Mouse (Mus musculus): Measurements from ENCODE around the gene Ddost. TPM values are rescaled to one million over a fixed set of nuclear protein-coding genes. Genes with fewer than 3 reads are reported as not detected.

Gene Ddost
- polyA plus RNA-seq, 1 experiment from 2014 or later: 217 TPM

DNA sequence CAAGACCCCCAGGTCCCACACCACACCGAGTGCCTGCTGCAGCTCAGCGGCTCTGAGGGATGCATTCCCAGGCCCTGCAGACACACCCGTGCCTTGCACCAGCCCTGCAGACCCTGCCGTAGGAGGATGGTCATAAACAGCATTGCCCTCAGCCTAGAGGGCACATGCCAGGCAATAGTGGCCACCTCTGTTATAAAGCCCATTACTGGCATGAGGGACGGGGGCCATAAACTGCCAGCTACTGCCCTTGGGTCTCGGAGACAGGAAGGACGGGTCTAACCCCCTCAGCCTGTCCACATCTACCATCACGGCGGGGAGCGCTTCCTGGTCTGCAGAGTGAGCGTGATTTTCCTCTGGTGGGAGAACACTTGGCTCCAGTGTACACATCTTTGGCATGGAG is 8.5 kb downstream of the Ddost start:
- no peak overlapping the region for H3K9ac ChIP-seq (replicated peaks)
- H3K4me1 ChIP-seq: peaks cover under 1% of the 10 kb centered on the region; the same call in 1 of the 2 replicates
- no peaks in the 10 kb centered on the region for H3K27me3 ChIP-seq (replicated peaks)
- no peak overlapping the region for H3K27ac ChIP-seq (replicated peaks)
- no peak overlapping the region for H3K4me2 ChIP-seq
- no peaks in the 10 kb centered on the region for H3K9me3 ChIP-seq (replicated peaks)
- ATAC-seq (ENCODE audit: low FRiP score): no peak
- WGBS: 85% methylated on average over 11 of the region's 11 CpGs
- H3K4me3 ChIP-seq (replicated peaks): no peak overlapping the region
- peaks cover 91% of the 10 kb centered on the region for H3K36me3 ChIP-seq

DNA sequence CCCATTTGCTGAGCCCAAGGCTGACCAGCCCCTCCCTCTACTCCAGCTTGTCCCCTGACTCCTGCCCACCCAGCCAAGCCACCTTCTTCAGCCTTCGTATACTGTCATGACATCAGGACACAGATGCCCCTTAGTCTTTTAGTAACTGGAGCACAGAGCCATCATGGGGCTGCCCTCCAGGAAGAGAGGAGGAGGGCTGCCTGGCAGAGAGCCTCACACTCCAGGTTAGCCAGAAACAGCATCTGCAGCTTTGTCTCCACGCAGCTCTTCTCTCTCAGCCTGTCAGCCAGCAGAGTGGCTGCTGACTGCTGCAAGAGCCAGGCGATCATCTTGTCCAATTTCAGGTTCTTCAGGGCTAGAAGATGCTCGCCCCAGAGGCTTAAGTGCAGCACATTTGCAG is 9.3 kb downstream of the Ddost start:
- Histone ChIP-seq H3K27me3 (replicated peaks) (no peaks in the 10 kb centered on the region), H3K27ac (replicated peaks) (no peak overlapping the region), H3K36me3 (peaks cover 84% of the 10 kb centered on the region), H3K4me3 (replicated peaks) (no peak overlapping the region), H3K4me2 (no peak overlapping the region), H3K9me3 (replicated peaks) (no peaks in the 10 kb centered on the region), H3K4me1 (peaks cover 4% of the 10 kb centered on the region), H3K9ac (replicated peaks) (no peak overlapping the region)
- WGBS: 96% methylated on average over 4 of the region's 4 CpGs
- no peak for ATAC-seq (ENCODE audit: low FRiP score)

DNA sequence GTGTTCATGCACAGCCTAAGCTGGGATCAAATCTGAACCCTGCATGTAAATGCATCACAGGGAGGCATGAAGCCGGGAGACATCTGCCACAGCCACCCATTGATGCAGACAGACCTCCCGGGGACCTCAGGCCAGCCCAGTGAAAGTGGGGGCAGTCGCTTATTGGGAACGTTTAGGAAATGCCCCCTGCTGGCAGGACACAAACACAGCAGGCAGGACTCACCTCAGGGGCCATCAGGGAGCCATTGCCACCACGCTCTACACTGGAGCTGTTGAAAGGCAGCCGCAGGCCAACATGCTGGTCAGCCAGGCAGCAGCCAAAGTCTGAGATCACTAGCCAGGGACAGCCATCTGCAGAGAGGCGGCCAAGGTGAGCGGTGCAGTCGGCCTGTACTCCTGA is 11.3 kb downstream of the Ddost start:
- Histone ChIP-seq H3K9me3 (replicated peaks) (no peaks in the 10 kb centered on the region), H3K4me1 (peaks cover 4% of the 10 kb centered on the region), H3K36me3 (peaks cover 80% of the 10 kb centered on the region), H3K4me3 (replicated peaks) (no peak overlapping the region), H3K9ac (replicated peaks) (no peak overlapping the region), H3K27ac (replicated peaks) (no peak overlapping the region), H3K4me2 (no peak overlapping the region), H3K27me3 (replicated peaks) (no peaks in the 10 kb centered on the region)
- ATAC-seq (ENCODE audit: low FRiP score): no peak
- 65% methylated on average over 9 of the region's 9 CpGs for WGBS

DNA sequence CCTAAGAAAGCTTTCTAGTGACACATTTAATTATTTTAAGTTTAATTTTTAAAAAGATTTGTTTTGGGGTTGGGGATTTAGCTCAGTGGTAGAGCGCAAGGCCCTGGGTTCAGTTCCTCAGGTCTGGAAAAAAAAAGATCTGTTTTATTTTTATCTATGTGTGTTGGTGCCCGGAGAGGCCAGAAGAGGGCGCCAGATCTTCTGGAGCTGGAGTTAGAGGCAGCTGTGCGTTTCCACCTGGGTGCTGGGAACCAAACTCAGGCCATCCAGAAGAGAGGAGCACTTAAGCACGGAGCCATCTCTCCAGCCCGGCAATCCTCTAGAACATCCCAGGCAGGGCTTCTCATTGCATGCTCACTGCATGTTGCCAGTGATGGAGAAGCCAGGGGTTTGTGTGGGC is 11.8 kb downstream of the Ddost start:
- Histone ChIP-seq H3K9me3 (replicated peaks) (no peaks in the 10 kb centered on the region), H3K4me1 (peaks cover 4% of the 10 kb centered on the region), H3K9ac (replicated peaks) (no peak overlapping the region), H3K27ac (replicated peaks) (no peak overlapping the region), H3K27me3 (replicated peaks) (no peaks in the 10 kb centered on the region), H3K36me3 (peaks cover 74% of the 10 kb centered on the region), H3K4me2 (no peak overlapping the region), H3K4me3 (replicated peaks) (no peak overlapping the region)
- ATAC-seq (ENCODE audit: low FRiP score): no peak
- WGBS: 86% methylated on average over 6 of the region's 6 CpGs

DNA sequence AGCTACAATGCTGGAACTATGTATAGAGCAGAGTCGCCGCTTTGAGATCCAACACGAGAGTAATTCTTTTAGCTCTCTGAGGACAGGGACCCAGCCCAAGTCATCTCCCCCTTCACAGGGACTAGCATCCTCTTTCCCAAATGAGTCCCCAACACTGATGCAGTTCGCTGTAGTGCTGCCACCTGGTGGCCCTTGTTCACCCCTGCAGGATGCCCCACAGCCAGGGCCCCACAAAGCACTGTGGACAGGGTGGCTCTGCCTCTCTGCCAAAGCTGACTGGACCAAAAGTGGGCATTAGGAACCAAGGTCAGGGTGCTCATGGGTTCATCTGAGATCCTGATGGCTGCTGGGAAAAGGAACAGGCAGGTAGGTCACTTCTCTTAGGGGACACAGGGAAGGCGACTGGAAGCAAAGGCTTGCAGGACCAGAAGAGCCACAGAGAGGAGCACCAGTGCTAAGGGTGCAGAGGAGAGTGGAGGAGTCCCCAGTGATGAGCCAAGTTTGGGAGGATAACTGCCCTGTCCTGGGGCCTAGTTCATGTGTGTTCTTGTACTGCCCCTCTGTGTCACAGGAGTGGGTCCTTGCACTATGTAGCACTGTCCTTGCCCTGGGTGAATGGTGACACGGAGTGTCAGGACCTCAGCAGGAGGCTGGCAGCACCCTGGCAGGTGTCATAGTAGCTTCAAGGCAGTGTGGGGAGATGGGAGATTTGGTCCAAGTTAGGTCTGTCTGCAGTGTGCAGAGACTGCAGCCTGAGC is 14.2 kb downstream of the Ddost start:
- peaks cover 51% of the 10 kb centered on the region for H3K36me3 ChIP-seq
- WGBS: 59% methylated on average over 6 of the region's 6 CpGs
- no peak overlapping the region for H3K4me2 ChIP-seq
- peaks cover 16% of the 10 kb centered on the region for H3K4me1 ChIP-seq
- H3K9me3 ChIP-seq (replicated peaks): no peaks in the 10 kb centered on the region
- peak; percentile 25; the same call in 1 of the 2 replicates for ATAC-seq (ENCODE audit: low FRiP score)
- no peak overlapping the region for H3K9ac ChIP-seq (replicated peaks)
- H3K27me3 ChIP-seq (replicated peaks): no peaks in the 10 kb centered on the region
- H3K4me3 ChIP-seq (replicated peaks): no peak overlapping the region
- no peak overlapping the region for H3K27ac ChIP-seq (replicated peaks)

DNA sequence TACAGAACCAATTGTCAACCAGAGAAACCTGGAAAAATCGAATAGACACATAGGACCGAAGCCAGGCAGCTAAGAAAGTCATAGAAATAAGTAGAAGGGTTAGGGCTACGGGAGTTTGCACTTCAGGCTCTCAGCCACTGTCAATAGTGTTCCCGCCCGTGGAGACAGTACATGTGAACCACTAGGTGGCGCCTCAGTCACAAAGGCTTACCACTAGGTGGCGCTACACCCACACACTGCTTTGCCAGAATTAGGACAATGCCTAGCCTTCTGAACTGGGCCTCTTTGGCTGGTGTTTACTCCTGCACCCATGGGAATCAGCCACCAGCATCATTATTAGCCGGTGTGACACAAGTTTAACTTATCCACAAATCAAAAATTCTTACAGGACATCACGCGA is 15.0 kb downstream of the Ddost start:
- no peak overlapping the region for H3K27ac ChIP-seq (replicated peaks)
- peaks cover 43% of the 10 kb centered on the region for H3K36me3 ChIP-seq
- H3K27me3 ChIP-seq (replicated peaks): no peaks in the 10 kb centered on the region
- H3K4me3 ChIP-seq (replicated peaks): no peak overlapping the region
- no peaks in the 10 kb centered on the region for H3K9me3 ChIP-seq (replicated peaks)
- no peak overlapping the region for H3K4me2 ChIP-seq
- ATAC-seq (ENCODE audit: low FRiP score): no peak
- H3K4me1 ChIP-seq: peaks cover 24% of the 10 kb centered on the region
- H3K9ac ChIP-seq (replicated peaks): no peak overlapping the region
- WGBS: 35% methylated on average over 10 of the region's 10 CpGs

DNA sequence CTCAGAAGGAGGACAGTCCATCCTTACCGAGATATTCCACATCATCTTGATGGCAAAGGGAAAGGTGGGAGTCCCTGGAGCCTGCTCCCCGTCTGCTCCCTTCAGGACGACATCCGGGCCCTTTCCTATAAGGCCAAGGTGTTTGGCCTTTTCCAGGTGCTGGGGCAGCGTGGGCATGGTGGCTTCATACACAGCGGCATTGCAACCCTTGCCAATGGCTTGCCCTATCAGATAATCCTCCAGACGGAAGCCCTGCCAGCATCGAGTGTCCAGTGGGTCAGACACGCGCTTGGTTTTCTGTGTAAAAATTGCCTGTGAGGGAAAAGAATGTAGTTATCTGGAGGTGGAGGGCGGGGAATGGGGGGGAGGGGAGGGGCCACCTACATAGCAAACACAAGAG is 16.2 kb downstream of the Ddost start:
- no peak overlapping the region for H3K9ac ChIP-seq (replicated peaks)
- peaks cover 33% of the 10 kb centered on the region for H3K36me3 ChIP-seq
- no peak overlapping the region for H3K27ac ChIP-seq (replicated peaks)
- H3K4me1 ChIP-seq: peaks cover 31% of the 10 kb centered on the region
- no peaks in the 10 kb centered on the region for H3K9me3 ChIP-seq (replicated peaks)
- no peaks in the 10 kb centered on the region for H3K27me3 ChIP-seq (replicated peaks)
- no peak overlapping the region for H3K4me2 ChIP-seq
- H3K4me3 ChIP-seq (replicated peaks): no peak overlapping the region
- 92% methylated on average over 11 of the region's 11 CpGs for WGBS
- ATAC-seq (ENCODE audit: low FRiP score): no peak

DNA sequence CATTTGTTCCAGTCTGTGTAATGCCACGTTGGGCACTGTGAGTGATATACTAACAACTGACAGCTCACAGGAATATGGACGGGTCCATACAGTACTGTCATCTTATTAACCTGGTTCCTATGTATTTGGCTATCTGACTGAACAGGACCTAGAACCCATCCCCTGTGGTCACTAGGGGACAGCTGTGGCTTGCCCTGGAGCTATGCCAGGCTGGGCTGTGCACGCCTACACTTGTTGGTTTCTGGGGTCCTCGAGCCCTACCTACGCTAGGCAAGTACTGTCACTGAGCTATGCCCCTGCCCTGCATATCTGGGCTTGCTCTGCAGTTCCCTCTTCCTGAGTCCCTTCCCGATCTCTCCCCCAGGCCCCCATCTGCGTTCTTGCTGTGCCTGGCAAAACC is 17.0 kb downstream of the Ddost start:
- no peak overlapping the region for H3K4me2 ChIP-seq
- no peak overlapping the region for H3K27ac ChIP-seq (replicated peaks)
- no peak for ATAC-seq (ENCODE audit: low FRiP score)
- H3K4me3 ChIP-seq (replicated peaks): no peak overlapping the region
- WGBS: 81% methylated on average over 7 of the region's 7 CpGs
- H3K9ac ChIP-seq (replicated peaks): no peak overlapping the region
- H3K36me3 ChIP-seq: peaks cover 29% of the 10 kb centered on the region
- H3K27me3 ChIP-seq (replicated peaks): no peaks in the 10 kb centered on the region
- H3K4me1 ChIP-seq: peaks cover 35% of the 10 kb centered on the region
- no peaks in the 10 kb centered on the region for H3K9me3 ChIP-seq (replicated peaks)

DNA sequence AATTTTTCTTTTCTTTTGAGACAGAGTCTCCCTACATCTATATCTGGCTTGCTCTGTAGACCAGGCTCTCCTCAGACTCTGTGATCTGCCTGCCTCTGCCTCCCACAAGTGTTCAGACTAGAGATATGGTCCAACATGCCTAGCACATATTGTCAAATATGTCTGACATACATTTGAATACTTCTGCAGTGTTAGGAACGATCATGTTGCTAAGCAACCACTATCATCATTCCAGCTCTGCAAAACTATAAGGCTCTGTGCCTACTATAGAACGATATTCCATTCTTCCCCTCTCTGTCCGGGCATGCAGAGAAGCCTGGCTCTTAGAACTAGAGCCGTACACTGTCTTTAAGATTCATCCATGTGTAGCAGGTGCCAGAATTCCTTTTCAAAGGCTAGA is 18.2 kb downstream of the Ddost start:
- Histone ChIP-seq H3K4me2 (no peak overlapping the region), H3K27ac (replicated peaks) (no peak overlapping the region), H3K9ac (replicated peaks) (no peak overlapping the region), H3K9me3 (replicated peaks) (no peaks in the 10 kb centered on the region), H3K4me3 (replicated peaks) (no peak overlapping the region), H3K27me3 (replicated peaks) (no peaks in the 10 kb centered on the region), H3K4me1 (peaks cover 39% of the 10 kb centered on the region), H3K36me3 (peaks cover 17% of the 10 kb centered on the region)
- 15% methylated on average over 4 of the region's 4 CpGs for WGBS
- ATAC-seq (ENCODE audit: low FRiP score): no peak

DNA sequence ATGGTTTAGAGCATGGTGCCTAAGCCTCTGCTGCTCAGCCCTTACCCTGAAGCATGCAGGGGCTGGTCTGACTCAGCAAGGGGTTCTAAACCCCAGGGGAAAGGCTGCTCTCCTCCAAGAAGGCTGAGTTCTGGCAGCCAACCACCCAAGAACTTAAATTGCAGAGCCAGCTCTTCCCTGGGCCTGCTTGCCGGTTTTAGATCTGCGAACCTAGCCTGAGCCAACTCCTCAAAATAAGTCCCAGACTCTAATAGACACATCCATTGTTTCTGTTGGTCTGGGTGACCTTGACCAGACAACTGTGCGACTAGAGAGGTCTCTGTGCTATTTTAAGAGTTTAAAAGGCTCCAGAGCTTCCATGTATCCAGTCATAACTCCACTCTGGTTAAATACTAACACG is 19.2 kb downstream of the Ddost start:
- no peak overlapping the region for H3K4me3 ChIP-seq (replicated peaks)
- H3K36me3 ChIP-seq: peaks cover 14% of the 10 kb centered on the region; the same call in 1 of the 2 replicates
- H3K9ac ChIP-seq (replicated peaks): no peak overlapping the region
- ATAC-seq (ENCODE audit: low FRiP score): no peak
- no peaks in the 10 kb centered on the region for H3K9me3 ChIP-seq (replicated peaks)
- no peak overlapping the region for H3K27ac ChIP-seq (replicated peaks)
- WGBS: 65% methylated on average over 4 of the region's 4 CpGs
- no peak overlapping the region for H3K4me2 ChIP-seq
- peaks cover 39% of the 10 kb centered on the region for H3K4me1 ChIP-seq
- no peaks in the 10 kb centered on the region for H3K27me3 ChIP-seq (replicated peaks)

DNA sequence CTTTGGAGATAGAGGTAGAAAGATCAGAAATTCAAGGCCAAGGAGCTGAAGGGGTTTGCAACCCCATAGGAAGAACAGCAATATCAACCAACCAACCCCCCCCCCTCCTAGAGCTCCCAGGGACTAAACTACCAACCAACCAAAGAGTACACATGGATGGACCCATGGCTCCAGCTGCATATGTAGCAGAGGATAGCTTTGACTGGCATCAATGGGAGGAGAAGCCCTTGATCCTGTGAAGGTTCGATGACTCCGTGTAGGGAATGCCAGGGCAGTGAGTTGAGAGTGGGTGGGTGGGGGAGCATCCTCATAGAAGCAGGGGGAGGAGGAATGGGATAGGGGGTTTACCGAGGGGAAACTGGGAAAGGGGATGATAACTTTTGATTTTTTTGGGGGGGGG is 19.9 kb downstream of the Ddost start:
- Histone ChIP-seq H3K4me3 (replicated peaks) (no peak overlapping the region), H3K27me3 (replicated peaks) (peaks cover 1% of the 10 kb centered on the region; the same call in 1 of the 2 replicates), H3K27ac (replicated peaks) (no peak overlapping the region), H3K9ac (replicated peaks) (no peak overlapping the region), H3K4me2 (no peak overlapping the region), H3K9me3 (replicated peaks) (no peaks in the 10 kb centered on the region), H3K4me1 (peaks cover 39% of the 10 kb centered on the region), H3K36me3 (peaks cover 11% of the 10 kb centered on the region; the same call in 1 of the 2 replicates)
- 89% methylated on average over 3 of the region's 3 CpGs for WGBS
- ATAC-seq (ENCODE audit: low FRiP score): no peak

DNA sequence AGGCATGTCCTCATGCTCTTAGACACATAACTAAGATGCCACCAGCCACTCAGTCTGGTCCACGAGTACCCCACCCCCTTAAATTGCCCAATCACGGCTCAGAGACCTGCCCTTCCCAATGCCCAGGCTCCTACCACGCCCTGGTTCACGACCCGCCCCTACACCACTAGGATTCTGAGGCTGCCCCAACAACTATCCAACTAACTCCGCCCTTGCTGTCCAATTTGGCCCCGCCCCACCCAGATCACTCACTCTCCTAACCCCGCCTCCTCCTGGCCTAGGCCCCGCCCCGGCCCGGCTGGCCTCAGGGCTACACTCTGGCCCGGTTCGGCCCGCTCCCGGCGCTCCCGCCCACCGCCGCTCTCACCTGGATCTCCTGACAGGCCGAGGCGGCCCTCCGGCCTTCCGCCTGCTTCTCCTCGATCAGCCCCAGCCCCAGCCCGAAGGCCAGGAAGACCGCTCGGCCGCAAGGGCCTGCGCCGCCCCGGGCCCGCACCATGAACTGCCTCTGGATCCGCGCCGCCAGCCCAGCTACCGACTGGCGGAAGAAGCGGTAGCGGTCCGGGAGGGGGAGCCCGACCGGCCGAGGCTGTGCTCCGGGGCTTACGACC is 21.0 kb downstream of the Ddost start:
- peak; percentile 91 for ATAC-seq (ENCODE audit: low FRiP score)
- peak overlapping the region; percentile 65 for H3K9ac ChIP-seq (replicated peaks)
- peaks cover 2% of the 10 kb centered on the region; the same call in 1 of the 2 replicates for H3K36me3 ChIP-seq
- WGBS: 1% methylated on average over 42 of the region's 45 CpGs
- H3K4me1 ChIP-seq: peaks cover 39% of the 10 kb centered on the region
- H3K4me3 ChIP-seq (replicated peaks): peak overlapping the region; percentile 90
- peak overlapping the region; percentile 92 for H3K27ac ChIP-seq (replicated peaks)
- peak overlapping the region; percentile 64 for H3K4me2 ChIP-seq
- peaks cover 4% of the 10 kb centered on the region; the same call in 1 of the 2 replicates for H3K27me3 ChIP-seq (replicated peaks)
- no peaks in the 10 kb centered on the region for H3K9me3 ChIP-seq (replicated peaks)
